Mouse (Mus musculus): ENCODE results near the gene Rfx3. TPM values are rescaled to one million over a fixed set of nuclear protein-coding genes. Genes with fewer than 3 reads are reported as not detected.

The Rfx3 gene
- total and polyA plus RNA-seq, 3 experiments, result 0.76 to 1.4 (median 1.2) TPM

- H3K4me1 ChIP-seq (ENCODE audit: control insufficient read depth in 1 of 2, insufficient read depth in 2 of 2), result peaks cover 2 to 13% of the 10 kb centered on the region in 2 experiments; a peak in 3 of 4 replicates
- H3K36me3 ChIP-seq (replicated peaks in 1 of 2; ENCODE audit: control insufficient read depth in 1 of 2, insufficient read depth in 1 of 2, low read length in 1 of 2), result peaks cover 0 to 3% of the 10 kb centered on the region in 2 experiments
- H3K9me3 ChIP-seq (replicated peaks; ENCODE audit: low read length), result no peaks in the 10 kb centered on the region
- no peak overlapping the region for H3K4me2 ChIP-seq (ENCODE audit: insufficient read depth, low read depth, poor library complexity, severe bottlenecking)
- H3K27me3 ChIP-seq (replicated peaks), result no peaks in the 10 kb centered on the region
- DNase-seq (ENCODE audit: extremely low read depth), result peak; percentile 23
- dilution Hi-C loops (cut with MboI; ENCODE audit: extremely low pct_ligation_motif_present, extremely low pct_unique_long_range_greater_than_20kb, low sequenced_read_pairs), result no loop called here
- no peak overlapping the region for H3K4me3 ChIP-seq (replicated peaks in 1 of 3; ENCODE audit: low read depth in 2 of 3, low read length in 2 of 3, poor library complexity in 1 of 3)
- TF ChIP-seq UBTF (IDR thresholded peaks at IDR 0.05; ENCODE audit: low read depth, low read length) (no peak), MYC (IDR thresholded peaks at IDR 0.05; ENCODE audit: low read depth, low read length) (no peak), USF1 (IDR thresholded peaks at IDR 0.05; ENCODE audit: low read depth, low read length) (no peak), RCOR1 (conservative IDR thresholded peaks at IDR 0.05; ENCODE audit: low read depth, low read length) (no peak), IRF4 (IDR thresholded peaks at IDR 0.05; ENCODE audit: low read depth, low read length) (no peak), CTCF (conservative IDR thresholded peaks at IDR 0.05 in 1 of 2, IDR thresholded peaks at IDR 0.05 in 1 of 2; ENCODE audit: low read depth in 2 of 2, low read length in 2 of 2) (no peak), USF2 (conservative IDR thresholded peaks at IDR 0.05; ENCODE audit: low read depth, low read length) (no peak), EP300 (IDR thresholded peaks at IDR 0.05; ENCODE audit: low read length) (no peak), POLR2A (IDR thresholded peaks at IDR 0.05; ENCODE audit: low read depth, low read length) (no peak), GABPA (IDR thresholded peaks at IDR 0.05; ENCODE audit: insufficient replicate concordance, low read depth, low read length) (no peak), ELF1 (IDR thresholded peaks at IDR 0.05; ENCODE audit: low read depth, low read length) (no peak), JUN (IDR thresholded peaks at IDR 0.05; ENCODE audit: insufficient read depth, low read depth, low read length) (no peak), POLR2AphosphoS2 (IDR thresholded peaks at IDR 0.05; ENCODE audit: low read depth, low read length) (no peak), MAX (IDR thresholded peaks at IDR 0.05; ENCODE audit: low read length) (no peak), SMC3 (IDR thresholded peaks at IDR 0.05; ENCODE audit: low read depth, low read length) (no peak)
- no peak overlapping the region for H3K9ac ChIP-seq (ENCODE audit: insufficient read depth, low read depth)
- H3K79me2 ChIP-seq (replicated peaks; ENCODE audit: control insufficient read depth, extremely low read depth, insufficient read depth, poor library complexity, severe bottlenecking), result no peaks in the 10 kb centered on the region
- no peak overlapping the region for H3K27ac ChIP-seq (ENCODE audit: insufficient read depth, low read depth)
- in situ Hi-C loops (cut with MboI; ENCODE audit: low pct_ligation_motif_present, low pct_unique_long_range_greater_than_20kb, low sequenced_read_pairs), result no loop called here
These were observed 106.8 kb downstream of the Rfx3 start for GRCm38 (mm10) chr19:27904209-27904608.

GRCm38 (mm10) chr19:27902601-27903000, 108.4 kb downstream of the Rfx3 start:
- H3K36me3 ChIP-seq (replicated peaks in 1 of 2; ENCODE audit: control insufficient read depth in 1 of 2, insufficient read depth in 1 of 2, low read length in 1 of 2), result peaks cover 0 to 3% of the 10 kb centered on the region in 2 experiments
- H3K4me3 ChIP-seq (replicated peaks in 1 of 3; ENCODE audit: low read depth in 2 of 3, low read length in 2 of 3, poor library complexity in 1 of 3), result no peak overlapping the region
- H3K79me2 ChIP-seq (replicated peaks; ENCODE audit: control insufficient read depth, extremely low read depth, insufficient read depth, poor library complexity, severe bottlenecking), result no peaks in the 10 kb centered on the region
- H3K9ac ChIP-seq (ENCODE audit: insufficient read depth, low read depth), result no peak overlapping the region
- TF ChIP-seq MXI1 (IDR thresholded peaks at IDR 0.05; ENCODE audit: low read depth, low read length), result no peak
- TF ChIP-seq CHD2 (IDR thresholded peaks at IDR 0.05; ENCODE audit: low read length), result no peak
- TF ChIP-seq ELF1 (IDR thresholded peaks at IDR 0.05; ENCODE audit: low read depth, low read length), result no peak
- TF ChIP-seq ZMIZ1 (IDR thresholded peaks at IDR 0.05; ENCODE audit: low read depth, low read length), result no peak
- no peak for TF ChIP-seq ZC3H11A (IDR thresholded peaks at IDR 0.05; ENCODE audit: low read depth, low read length)
- no peak for TF ChIP-seq TCF12 (IDR thresholded peaks at IDR 0.05; ENCODE audit: low read depth, low read length)
- no peak for TF ChIP-seq POLR2A (IDR thresholded peaks at IDR 0.05; ENCODE audit: low read depth, low read length)
- no peak for TF ChIP-seq MAZ (IDR thresholded peaks at IDR 0.05; ENCODE audit: low read depth, low read length)
- no peak for TF ChIP-seq ZNF384 (IDR thresholded peaks at IDR 0.05; ENCODE audit: low read depth, low read length)
- no peak for TF ChIP-seq CTCF (conservative IDR thresholded peaks at IDR 0.05 in 1 of 2, IDR thresholded peaks at IDR 0.05 in 1 of 2; ENCODE audit: low read depth in 2 of 2, low read length in 2 of 2)
- TF ChIP-seq HCFC1 (IDR thresholded peaks at IDR 0.05; ENCODE audit: low read depth, low read length), result no peak
- TF ChIP-seq NELFE (IDR thresholded peaks at IDR 0.05; ENCODE audit: low read depth, low read length), result no peak
- no peak for TF ChIP-seq ETS1 (conservative IDR thresholded peaks at IDR 0.05; ENCODE audit: low read depth, low read length)
- no peak for TF ChIP-seq E2F4 (IDR thresholded peaks at IDR 0.05; ENCODE audit: insufficient replicate concordance, low read depth, low read length)
- no peak for TF ChIP-seq JUN (IDR thresholded peaks at IDR 0.05; ENCODE audit: insufficient read depth, low read depth, low read length)
- no peak for TF ChIP-seq TBP (conservative IDR thresholded peaks at IDR 0.05; ENCODE audit: low read depth, low read length)
- no peak for TF ChIP-seq GABPA (IDR thresholded peaks at IDR 0.05; ENCODE audit: insufficient replicate concordance, low read depth, low read length)
- TF ChIP-seq EP300 (IDR thresholded peaks at IDR 0.05; ENCODE audit: low read length), result no peak
- TF ChIP-seq RCOR1 (conservative IDR thresholded peaks at IDR 0.05; ENCODE audit: low read depth, low read length), result no peak
- TF ChIP-seq PAX5 (IDR thresholded peaks at IDR 0.05; ENCODE audit: low read length), result no peak
- no peak overlapping the region for H3K27ac ChIP-seq (ENCODE audit: insufficient read depth, low read depth)
- no peaks in the 10 kb centered on the region for H3K27me3 ChIP-seq (replicated peaks)
- dilution Hi-C loops (cut with MboI; ENCODE audit: extremely low pct_ligation_motif_present, extremely low pct_unique_long_range_greater_than_20kb, low sequenced_read_pairs), result no loop called here
- H3K9me3 ChIP-seq (replicated peaks; ENCODE audit: low read length), result no peaks in the 10 kb centered on the region
- in situ Hi-C loops (cut with MboI; ENCODE audit: low pct_ligation_motif_present, low pct_unique_long_range_greater_than_20kb, low sequenced_read_pairs), result no loop called here
- DNase-seq (ENCODE audit: extremely low read depth), result no peak
- no peak overlapping the region for H3K4me2 ChIP-seq (ENCODE audit: insufficient read depth, low read depth, poor library complexity, severe bottlenecking)
- H3K4me1 ChIP-seq (ENCODE audit: control insufficient read depth in 1 of 2, insufficient read depth in 2 of 2), result peaks cover 2 to 13% of the 10 kb centered on the region in 2 experiments; a peak in 3 of 4 replicates

All from CH12.LX (cell line).